Mouse (Mus musculus) heart, adult 2 months (tissue): ENCODE measurements at regions not wholly inside any gene's neighbourhood (a gene's known extent, or its start where the extent isn't known, plus 50 kb on each side); places are given as distances from the start of the nearest gene placed in this dataset.

Source experiments
- CTCF ChIP-seq: fragments of 200-600 bp; IDR thresholded peaks from 2 replicates; pipeline ENCODE4 v1.8.1; 2022; ENCODE audit warnings: antibody characterized with exemption, mild to moderate bottlenecking, moderate library complexity
- EP300 ChIP-seq: fragments of 200-500 bp; IDR thresholded peaks from 2 replicates; pipeline ENCODE4 v1.6.1; 2011; ENCODE audit warnings: low read depth, low read length, control low read depth; ENCODE audit not compliant: insufficient read depth
- POLR2A ChIP-seq: fragments of 200-500 bp; IDR thresholded peaks from 2 replicates; pipeline ENCODE4 v1.6.1; 2011; ENCODE audit warnings: mild to moderate bottlenecking, low read depth, low read length, control low read depth; ENCODE audit not compliant: insufficient read depth

GRCm38 (mm10) chr3:102358801-102359200 is 110.9 kb upstream of the Ngf start:
- TF ChIP-seq POLR2A (no peak), CTCF (no peak), EP300 (no peak)
